ENCODE assay signal across 28 mouse cellular contexts in genomic region chr10:69431101-69431500, GRCm38 (mm10).
"Had no signal": no experiment of that assay in that cellular context is flagged by ENCODE, and none has a peak within 500 bp of the region (broad histone marks: within the 10 kb centered on the region; RNA-seq: fewer than 3 reads in every experiment).

No protein-coding gene starts in this region.

- H3K4me2 ChIP-seq: heart, embryonic 12.5 days; hindbrain, embryonic 12.5 days; hindbrain, embryonic 15.5 days; kidney, embryonic 15.5 days; limb, embryonic 12.5 days; liver, embryonic 11.5 days; liver, embryonic 13.5 days; liver, embryonic 15.5 days had no signal

- ATAC-seq: hindbrain, postnatal 0 days; intestine, embryonic 16.5 days had no signal

- H3K9ac ChIP-seq: heart, embryonic 12.5 days; hindbrain, embryonic 12.5 days; hindbrain, embryonic 15.5 days; kidney, embryonic 15.5 days; limb, embryonic 12.5 days; liver, embryonic 13.5 days; liver, embryonic 15.5 days had no signal

- DNase-seq: gastrocnemius, adult 2 months; gastrocnemius, postnatal 10 days; gastrocnemius, postnatal 25 days; heart, adult 18-20 months; heart, postnatal 10 days; heart, postnatal 4 days; kidney, adult 11 months; kidney, adult 2 months; kidney, adult 9 months; kidney, postnatal 14 days; kidney, postnatal 36 days; layer of hippocampus, adult 9-11 months; layer of hippocampus, postnatal 36 days; liver; liver, embryonic 13.5 days had no signal

- H3K9me3 ChIP-seq: heart, embryonic 10.5 days; heart, embryonic 12.5 days; hindbrain, embryonic 10.5 days; hindbrain, embryonic 12.5 days; hindbrain, embryonic 15.5 days; kidney, embryonic 15.5 days; limb, embryonic 10.5 days; limb, embryonic 12.5 days; liver, embryonic 13.5 days; liver, embryonic 15.5 days had no signal

- H3K36me3 ChIP-seq: heart, embryonic 10.5 days; heart, embryonic 12.5 days; hindbrain, embryonic 10.5 days; hindbrain, embryonic 12.5 days; hindbrain, embryonic 15.5 days; kidney, embryonic 15.5 days; limb, embryonic 10.5 days; limb, embryonic 12.5 days; liver, embryonic 13.5 days; liver, embryonic 15.5 days had no signal

- H3K27me3 ChIP-seq: heart, embryonic 12.5 days; hindbrain, embryonic 12.5 days; hindbrain, embryonic 15.5 days; kidney, embryonic 15.5 days; limb, embryonic 12.5 days; liver, embryonic 13.5 days; liver, embryonic 15.5 days had no signal

- H3K4me1 ChIP-seq: heart, embryonic 10.5 days; heart, embryonic 12.5 days; hindbrain, embryonic 10.5 days; hindbrain, embryonic 12.5 days; hindbrain, embryonic 15.5 days; kidney, embryonic 15.5 days; limb, embryonic 12.5 days; liver, embryonic 13.5 days; liver, embryonic 15.5 days had no signal

- H3K4me3 ChIP-seq: gastrocnemius, adult 2 months; heart, embryonic 10.5 days; heart, embryonic 12.5 days; hindbrain, embryonic 10.5 days; hindbrain, embryonic 12.5 days; hindbrain, embryonic 15.5 days; kidney, embryonic 15.5 days; limb, embryonic 10.5 days; limb, embryonic 12.5 days; liver, embryonic 13.5 days; liver, embryonic 15.5 days had no signal

- H3K27ac ChIP-seq: gastrocnemius, adult 2 months; heart, embryonic 10.5 days; hindbrain, embryonic 10.5 days; hindbrain, embryonic 12.5 days; hindbrain, embryonic 15.5 days; hindbrain, postnatal 0 days; kidney, embryonic 15.5 days; kidney, postnatal 0 days; limb, embryonic 10.5 days; limb, embryonic 12.5 days; liver, embryonic 13.5 days; liver, embryonic 15.5 days had no signal
